In genomic region chr2:92380495-92381050, GRCm38 (mm10) we compare ENCODE assay signal across 29 mouse cellular contexts. TPM values are rescaled to one million over a fixed set of nuclear protein-coding genes. Genes with fewer than 3 reads are reported as not detected.
DNase-seq lines count a peak whose midpoint lies in the region; ATAC-seq and TF ChIP-seq lines count a peak whose summit lies in the region.
"Had no signal": no experiment of that assay in that cellular context is flagged by ENCODE, and none has a peak within 500 bp of the region (broad histone marks: within the 10 kb centered on the region; RNA-seq: fewer than 3 reads in every experiment).

No protein-coding gene starts in this region.

- H3K79me2 ChIP-seq in CH12.LX (replicated peaks; ENCODE audit: control insufficient read depth, extremely low read depth, insufficient read depth, poor library complexity, severe bottlenecking) = peaks cover 8% of the 10 kb centered on the region

- H3K4me3 ChIP-seq in limb, embryonic 12.5 days (replicated peaks) = no peak overlapping the region
- no peak overlapping the region for H3K4me3 ChIP-seq in limb, embryonic 10.5 days
- H3K4me3 ChIP-seq in CH12.LX (replicated peaks in 1 of 3; ENCODE audit: low read depth in 2 of 3, low read length in 2 of 3, poor library complexity in 1 of 3) = peak overlapping the region in 2 of 3 experiments; percentile 4 to 46
- H3K4me3 ChIP-seq: gastrocnemius, adult 2 months; liver, embryonic 12.5 days; midbrain, embryonic 12.5 days; stomach, embryonic 15.5 days had no signal

- no peak overlapping the region for H3K27ac ChIP-seq in limb, embryonic 12.5 days
- H3K27ac ChIP-seq in limb, embryonic 10.5 days = no peak overlapping the region
- peak overlapping the region; percentile 79 for H3K27ac ChIP-seq in CH12.LX (ENCODE audit: insufficient read depth, low read depth)
- H3K27ac ChIP-seq: gastrocnemius, adult 2 months; liver, embryonic 12.5 days; stomach, embryonic 15.5 days had no signal

- TF ChIP-seq RAD21 in CH12.LX (IDR thresholded peaks at IDR 0.05; ENCODE audit: low read depth, low read length) = no peak

- H3K4me2 ChIP-seq in limb, embryonic 12.5 days = no peak overlapping the region
- H3K4me2 ChIP-seq in CH12.LX (ENCODE audit: insufficient read depth, low read depth, poor library complexity, severe bottlenecking) = peak overlapping the region; percentile 21; the same call in 1 of the 2 replicates
- H3K4me2 ChIP-seq: liver, embryonic 12.5 days; midbrain, embryonic 12.5 days; stomach, embryonic 15.5 days had no signal

- H3K36me3 ChIP-seq in limb, embryonic 12.5 days = peaks cover 85% of the 10 kb centered on the region
- peaks cover 77% of the 10 kb centered on the region for H3K36me3 ChIP-seq in limb, embryonic 10.5 days
- peaks cover 59 to 85% of the 10 kb centered on the region in 2 experiments for H3K36me3 ChIP-seq in CH12.LX (replicated peaks in 1 of 2; ENCODE audit: control insufficient read depth in 1 of 2, insufficient read depth in 1 of 2, low read length in 1 of 2)

- H3K27me3 ChIP-seq in limb, embryonic 12.5 days = no peaks in the 10 kb centered on the region
- no peaks in the 10 kb centered on the region for H3K27me3 ChIP-seq in limb, embryonic 10.5 days (ENCODE audit: low read depth, poor library complexity, severe bottlenecking)
- no peaks in the 10 kb centered on the region for H3K27me3 ChIP-seq in CH12.LX (replicated peaks)
- H3K27me3 ChIP-seq: midbrain, embryonic 12.5 days; stomach, embryonic 15.5 days had no signal

- H3K9ac ChIP-seq in limb, embryonic 12.5 days (replicated peaks) = 0 out of 2 replicates have a peak overlapping the region, but pooled peaks have one; percentile 1
- H3K9ac ChIP-seq in CH12.LX (ENCODE audit: insufficient read depth, low read depth) = peak overlapping the region; percentile 16; the same call in 1 of the 2 replicates
- H3K9ac ChIP-seq: liver, embryonic 12.5 days; liver, postnatal 0 days; midbrain, embryonic 12.5 days; stomach, embryonic 15.5 days had no signal

- H3K9me3 ChIP-seq in limb, embryonic 12.5 days = no peaks in the 10 kb centered on the region
- no peaks in the 10 kb centered on the region for H3K9me3 ChIP-seq in limb, embryonic 10.5 days (replicated peaks)
- no peaks in the 10 kb centered on the region for H3K9me3 ChIP-seq in CH12.LX (replicated peaks; ENCODE audit: low read length)
- H3K9me3 ChIP-seq: liver, embryonic 12.5 days; midbrain, embryonic 12.5 days; stomach, embryonic 15.5 days had no signal

- no peak for ATAC-seq in limb, embryonic 12.5 days (ENCODE audit: insufficient number of reproducible peaks, insufficient read depth, low FRiP score, low TSS enrichment, low read depth)
- ATAC-seq: forebrain, embryonic 16.5 days; hindbrain, embryonic 16.5 days; intestine, embryonic 16.5 days; liver, embryonic 12.5 days; liver, postnatal 0 days had no signal

- 81% methylated on average over 6 of the region's 6 CpGs for WGBS in limb, embryonic 12.5 days
- WGBS in limb, embryonic 10.5 days = 78% methylated on average over 6 of the region's 6 CpGs

- TF ChIP-seq CTCF in CH12.LX (conservative IDR thresholded peaks at IDR 0.05 in 1 of 2, IDR thresholded peaks at IDR 0.05 in 1 of 2; ENCODE audit: low read depth in 2 of 2, low read length in 2 of 2) = no peak

- no peak for TF ChIP-seq POLR2A in CH12.LX (IDR thresholded peaks at IDR 0.05; ENCODE audit: low read depth, low read length)

- dilution Hi-C loops in CH12.LX (cut with MboI; ENCODE audit: extremely low pct_ligation_motif_present, extremely low pct_unique_long_range_greater_than_20kb, low sequenced_read_pairs) = no loop called here

- peaks cover 10% of the 10 kb centered on the region for H3K4me1 ChIP-seq in limb, embryonic 12.5 days (replicated peaks)
- H3K4me1 ChIP-seq in limb, embryonic 10.5 days = peaks cover 9% of the 10 kb centered on the region
- peaks cover 22 to 56% of the 10 kb centered on the region in 2 experiments for H3K4me1 ChIP-seq in CH12.LX (ENCODE audit: control insufficient read depth in 1 of 2, insufficient read depth in 2 of 2)

- TF ChIP-seq EP300 in CH12.LX (IDR thresholded peaks at IDR 0.05; ENCODE audit: low read length) = no peak

- peak; percentile 24 for DNase-seq in cerebellum, adult 11 months
- no peak for DNase-seq in cerebellum, postnatal 4 days (ENCODE audit: low spot score in 2 of 2)
- DNase-seq in cerebellum, postnatal 25 days = peak; percentile 33 to 37
- no peak for DNase-seq in cerebellum, adult 18-20 months
- DNase-seq in limb, embryonic 10.5 days (ENCODE audit: low spot score) = no peak
- no peak for DNase-seq in CH12.LX (ENCODE audit: extremely low read depth)
- no peak for DNase-seq in gastrocnemius, adult 8-10 months (ENCODE audit: low spot score in 2 of 2)
- DNase-seq: adrenal gland, adult 2 months; adrenal gland, postnatal 36 days; gastrocnemius, adult 2 months; heart, postnatal 14 days; kidney, postnatal 14 days; layer of hippocampus, adult 9-11 months; liver, postnatal 0 days; lung, postnatal 36 days; right cerebral cortex, postnatal 25 days; thymus, adult 18-20 months; thymus, postnatal 25 days had no signal

- in situ Hi-C loops in CH12.LX (cut with MboI; ENCODE audit: low pct_ligation_motif_present, low pct_unique_long_range_greater_than_20kb, low sequenced_read_pairs) = no loop called here

TF ChIP-seq in CH12.LX, 34 proteins besides CTCF, POLR2A, EP300 and RAD21:
- TF ChIP-seq UBTF (IDR thresholded peaks at IDR 0.05; ENCODE audit: low read depth, low read length) (no peak), BHLHE40 (IDR thresholded peaks at IDR 0.05; ENCODE audit: low read depth, low read length) (no peak), PAX5 (IDR thresholded peaks at IDR 0.05; ENCODE audit: low read length) (no peak), USF1 (IDR thresholded peaks at IDR 0.05; ENCODE audit: low read depth, low read length) (no peak), ELF1 (IDR thresholded peaks at IDR 0.05; ENCODE audit: low read depth, low read length) (no peak), ZKSCAN1 (IDR thresholded peaks at IDR 0.05; ENCODE audit: borderline replicate concordance, low read depth, low read length) (no peak), TCF12 (IDR thresholded peaks at IDR 0.05; ENCODE audit: low read depth, low read length) (no peak), SMC3 (IDR thresholded peaks at IDR 0.05; ENCODE audit: low read depth, low read length) (no peak), GABPA (IDR thresholded peaks at IDR 0.05; ENCODE audit: insufficient replicate concordance, low read depth, low read length) (no peak)

RNA-seq across cellular contexts. Expression of gene 1700029I15Rik, which starts 1.8 kb away (rescaled TPM):
- polyA plus RNA-seq in limb, embryonic 12.5 days (2016; fragmentation: Nextera tagmentation; extraction: Ambion mirVana) = 3.0 and 3.3 TPM in 2 replicates
- polyA plus RNA-seq in limb, embryonic 10.5 days (2016; fragmentation: Nextera tagmentation; extraction: Ambion mirVana) = 2.5 and 3.3 TPM in 2 replicates
- total RNA-seq in CH12.LX (2012; rRNA removed) (2.9 and 3.4 TPM in 2 replicates), CH12.LX (2014; rRNA removed) (0.39 and 0.67 TPM in 2 replicates)
- 3.0 and 5.0 TPM in 2 replicates for polyA plus RNA-seq in CH12.LX (2012; ENCODE audit: insufficient read length, low read depth)
- total RNA-seq in gastrocnemius, adult 8-10 months (2022) = 1 to 10 TPM in 2 of 4 experiments, under 1 TPM in 2; 0.24 to 1.3 (median 1.0) TPM

RNA-seq across cellular contexts. Expression of gene Large2, which starts 5.9 kb away (rescaled TPM):
- polyA plus RNA-seq in limb, embryonic 12.5 days (2016; fragmentation: Nextera tagmentation; extraction: Ambion mirVana) = 10.7 and 13.9 TPM in 2 replicates
- polyA plus RNA-seq in limb, embryonic 10.5 days (2016; fragmentation: Nextera tagmentation; extraction: Ambion mirVana) = 11.5 and 13.0 TPM in 2 replicates
- 1.4 and 1.5 TPM in 2 replicates for total RNA-seq in CH12.LX (2012; rRNA removed)
- total RNA-seq in CH12.LX (2014; rRNA removed) = 0.19 TPM in 1 of 2 replicates, not detected in the other
- 0.45 and 0.89 TPM in 2 replicates for polyA plus RNA-seq in CH12.LX (2012; ENCODE audit: insufficient read length, low read depth)
- under 1 TPM in 2 of 4 experiments, not detected in 2; 0.65 to 0.99 TPM for total RNA-seq in gastrocnemius, adult 8-10 months (2022)
- total RNA-seq: megakaryocyte, adult 5-6 weeks; monocyte, adult 5-6 weeks; neutrophil, adult 5-6 weeks had no signal
- polyA plus RNA-seq: activated CD4-positive, CD25-positive, alpha-beta regulatory T cell, adult 4 months had no signal

RNA-seq across cellular contexts. Expression of gene Pex16, which starts 6.1 kb away (rescaled TPM):
- polyA plus RNA-seq in limb, embryonic 12.5 days (2016; fragmentation: Nextera tagmentation; extraction: Ambion mirVana) = 17.1 and 17.6 TPM in 2 replicates
- 19.6 and 20.6 TPM in 2 replicates for polyA plus RNA-seq in limb, embryonic 10.5 days (2016; fragmentation: Nextera tagmentation; extraction: Ambion mirVana)
- 35.1 and 44.0 TPM in 2 replicates for total RNA-seq in CH12.LX (2012; rRNA removed)
- total RNA-seq in CH12.LX (2014; rRNA removed) = 25.0 and 28.7 TPM in 2 replicates
- 36.6 and 37.2 TPM in 2 replicates for polyA plus RNA-seq in CH12.LX (2012; ENCODE audit: insufficient read length, low read depth)
- 10 to 100 TPM; 17.0 to 19.5 (median 17.7) TPM for total RNA-seq in gastrocnemius, adult 8-10 months (2022)

RNA-seq across cellular contexts. Expression of gene Mapk8ip1, which starts 20.5 kb away (rescaled TPM):
- 29.4 and 34.8 TPM in 2 replicates for polyA plus RNA-seq in limb, embryonic 12.5 days (2016; fragmentation: Nextera tagmentation; extraction: Ambion mirVana)
- polyA plus RNA-seq in limb, embryonic 10.5 days (2016; fragmentation: Nextera tagmentation; extraction: Ambion mirVana) = 28.5 and 36.3 TPM in 2 replicates
- total RNA-seq in CH12.LX (2012; rRNA removed) (4.1 and 5.4 TPM in 2 replicates), CH12.LX (2014; rRNA removed) (5.0 and 5.5 TPM in 2 replicates)
- polyA plus RNA-seq in CH12.LX (2012; ENCODE audit: insufficient read length, low read depth) = 11.0 and 13.0 TPM in 2 replicates
- total RNA-seq in gastrocnemius, adult 8-10 months (2022) = 1 to 10 TPM; 1.7 to 2.5 (median 2.3) TPM
- total RNA-seq: monocyte, adult 5-6 weeks; neutrophil, adult 5-6 weeks had no signal

RNA-seq across cellular contexts. Expression of gene Cry2, which starts 53.3 kb away (rescaled TPM):
- 27.1 TPM in 2 replicates for polyA plus RNA-seq in limb, embryonic 12.5 days (2016; fragmentation: Nextera tagmentation; extraction: Ambion mirVana)
- 19.0 and 25.2 TPM in 2 replicates for polyA plus RNA-seq in limb, embryonic 10.5 days (2016; fragmentation: Nextera tagmentation; extraction: Ambion mirVana)
- total RNA-seq in CH12.LX (2012; rRNA removed) (8.8 and 12.7 TPM in 2 replicates), CH12.LX (2014; rRNA removed) (3.7 and 4.3 TPM in 2 replicates)
- polyA plus RNA-seq in CH12.LX (2012; ENCODE audit: insufficient read length, low read depth) = 15.2 and 15.9 TPM in 2 replicates
- 10 to 100 TPM; 27.5 to 34.6 (median 31.3) TPM for total RNA-seq in gastrocnemius, adult 8-10 months (2022)

Comparison
In these comparisons a context has a peak if more than half of its experiments do, and no peak if none do; other contexts are left out.
1. DNase-seq: peak in cerebellum, adult 11 months (single experiment) and cerebellum, postnatal 25 days (2 of 2); none in cerebellum, postnatal 4 days (0 of 2), cerebellum, adult 18-20 months (0 of 2), limb, embryonic 10.5 days (single experiment), CH12.LX (single experiment) and gastrocnemius, adult 8-10 months (0 of 2).
2. H3K4me3 ChIP-seq: peak in CH12.LX (2 of 3); none in limb, embryonic 12.5 days (single experiment) and limb, embryonic 10.5 days (single experiment).